Mouse (Mus musculus) spleen, postnatal 4 days (tissue): ENCODE measurements at regions not wholly inside any gene's neighbourhood (a gene's known extent, or its start where the extent isn't known, plus 50 kb on each side); places are given as distances from the start of the nearest gene placed in this dataset.
"Not testable (repeated sequence)": the region's sequence is repeated elsewhere in the genome, so short reads cannot be mapped to it uniquely, and the experiment has no call there.

Experiments
- DNase-seq, 2 experiments: peaks; one replicate each; pipeline ENCODE4 v3.0.0; 2022; ENCODE audit warnings: low spot score in 2 of 2

- no peak for DNase-seq
These were observed 173.1 kb upstream of the Prkcq start for GRCm38 (mm10) chr2:10998798-10999197.

GRCm38 (mm10) chr2:10999217-10999618 is 172.7 kb upstream of the Prkcq start:
- DNase-seq: no peak

- DNase-seq: no peak
These were observed 166.1 kb upstream of the Prkcq start for GRCm38 (mm10) chr2:11005806-11006205.

GRCm38 (mm10) chr2:11011041-11011962 is 160.6 kb upstream of the Prkcq start:
- no peak for DNase-seq

GRCm38 (mm10) chr2:11012312-11012860 is 159.5 kb upstream of the Prkcq start:
- no peak for DNase-seq

- no peak for DNase-seq
These were observed 158.8 kb upstream of the Prkcq start for GRCm38 (mm10) chr2:11013154-11013553.

- DNase-seq: no peak
These were observed 155.5 kb upstream of the Prkcq start for GRCm38 (mm10) chr2:11016446-11016845.

GRCm38 (mm10) chr2:11032891-11033290 is 139.0 kb upstream of the Prkcq start:
- no peak for DNase-seq

GRCm38 (mm10) chr2:11034178-11034577 is 137.7 kb upstream of the Prkcq start:
- no peak for DNase-seq

GRCm38 (mm10) chr2:11037343-11037742 is 134.6 kb upstream of the Prkcq start:
- DNase-seq: no peak

GRCm38 (mm10) chr2:11038440-11038839 is 133.5 kb upstream of the Prkcq start:
- no peak for DNase-seq

- no peak for DNase-seq
These were observed 131.9 kb upstream of the Prkcq start for GRCm38 (mm10) chr2:11040005-11040404.

GRCm38 (mm10) chr2:11044727-11045274 is 127.1 kb upstream of the Prkcq start:
- no peak for DNase-seq

GRCm38 (mm10) chr2:11051621-11052020 is 120.3 kb upstream of the Prkcq start:
- no peak for DNase-seq

GRCm38 (mm10) chr2:11059731-11060425 is 112.0 kb upstream of the Prkcq start:
- peak; percentile 14 to 15 for DNase-seq

- DNase-seq: no peak
These were observed 104.5 kb upstream of the Prkcq start for GRCm38 (mm10) chr2:11067384-11067783.

GRCm38 (mm10) chr2:11083536-11083935 is 88.4 kb upstream of the Prkcq start:
- no peak for DNase-seq

- DNase-seq: no peak
These were observed 84.9 kb upstream of the Prkcq start for GRCm38 (mm10) chr2:11086996-11087395.

GRCm38 (mm10) chr2:11099834-11100622 is 71.9 kb upstream of the Prkcq start:
- DNase-seq: not testable (repeated sequence)

GRCm38 (mm10) chr2:11113191-11113590 is 58.7 kb upstream of the Prkcq start:
- DNase-seq: peak in 1 of 2 experiments; percentile 27

GRCm38 (mm10) chr2:11118625-11119024 is 53.3 kb upstream of the Prkcq start:
- DNase-seq: no peak
